Mouse (Mus musculus) left cerebral cortex, postnatal 10 days (tissue): ENCODE data around the gene Adam15. TPM values are rescaled to one million over a fixed set of nuclear protein-coding genes. Genes with fewer than 3 reads are reported as not detected.

ENCODE experiments used
- DNase-seq, 2 experiments: peaks; one replicate each; pipeline ENCODE4 v3.0.0; 2021 to 2022; ENCODE audit warnings: low spot score in 2 of 2, mixed read lengths in 1 of 2; ENCODE audit errors: extremely low spot score in 1 of 2
- intact Hi-C: fragments of 180-260 bp; cut with DNase I; formaldehyde crosslinking; loops from one replicate; pipeline ENCODE4 v1.15.1; 2025
- total RNA-seq, 2 experiments: library from RNA; stranded (reverse); gene quantifications; 2 replicates each; pipeline ENCODE4 v1.2.3; 2021

Gene Adam15
- total RNA-seq, 2 experiments from 2014 or later = 93.0 to 96.9 TPM

DNA sequence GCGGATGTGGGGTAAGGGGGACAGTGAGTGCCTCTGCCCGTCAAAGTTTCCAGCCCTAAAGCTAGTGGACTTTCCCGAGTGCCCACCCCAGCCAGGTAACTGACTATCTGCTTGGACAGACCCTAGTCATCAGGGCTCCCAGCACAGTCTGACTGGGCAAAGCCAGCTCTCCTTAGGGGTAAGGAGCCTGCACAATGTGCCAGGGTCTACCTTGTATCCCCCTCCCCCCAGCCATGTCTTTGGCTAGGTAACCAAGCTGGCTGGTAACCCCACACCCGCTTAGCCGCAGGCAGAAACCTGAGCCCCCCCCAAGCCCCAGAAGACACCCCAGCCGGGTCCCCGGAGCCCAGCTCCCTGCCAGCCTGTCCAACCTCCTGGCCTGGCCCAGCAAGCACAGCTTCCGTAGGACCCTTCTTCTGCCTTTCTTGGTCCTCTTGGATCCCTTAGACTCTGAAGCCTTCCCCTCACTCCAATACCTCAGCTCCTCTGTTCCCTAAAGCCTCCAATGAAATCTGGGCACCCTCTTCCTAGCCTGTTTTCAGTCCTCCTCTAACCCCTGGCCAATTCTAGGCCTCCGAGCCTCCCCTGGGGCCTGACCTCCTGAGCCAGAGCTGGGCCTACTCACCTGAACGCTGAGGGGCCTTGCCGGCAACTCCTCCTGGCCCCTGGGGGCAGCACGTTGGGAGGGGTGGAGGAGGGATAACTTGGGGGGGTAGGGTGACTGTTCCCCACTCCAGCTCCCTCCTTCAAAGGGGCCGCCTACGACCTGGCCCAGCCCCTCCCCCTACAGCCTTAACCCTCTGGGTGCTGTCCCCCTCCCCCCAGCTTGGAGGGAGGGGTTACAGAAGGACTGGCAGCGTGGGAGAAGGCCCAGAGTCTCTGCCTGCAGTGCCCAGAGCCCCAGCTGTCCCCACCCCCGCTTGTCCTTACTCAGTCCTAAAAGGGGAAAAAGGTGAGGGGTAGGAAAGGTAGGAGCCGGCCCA, 36.9 kb upstream of the Adam15 start:
- intact Hi-C loops = no loop called here
- no peak for DNase-seq

DNA sequence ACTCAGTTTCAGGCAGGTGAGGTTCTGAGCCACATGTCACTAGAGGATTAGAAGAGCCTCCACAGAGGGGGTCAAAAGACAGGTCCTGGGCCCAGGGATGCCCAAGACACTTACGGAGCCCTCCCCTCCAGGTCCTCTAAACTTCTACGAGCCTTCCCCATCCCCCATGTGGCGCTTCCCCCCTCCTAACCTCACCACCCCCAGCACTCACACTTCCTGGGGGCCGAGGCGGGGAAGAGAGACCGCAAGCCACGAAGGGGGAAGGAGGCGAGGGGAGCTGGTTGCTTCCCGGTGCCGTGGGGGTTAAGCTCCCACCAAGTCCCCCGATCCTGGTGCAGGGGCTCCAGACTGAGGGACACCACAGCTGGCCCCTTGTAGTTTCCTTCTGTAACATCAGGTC, 35.7 kb upstream of the Adam15 start:
- no peak for DNase-seq
- intact Hi-C loops = no loop called here

DNA sequence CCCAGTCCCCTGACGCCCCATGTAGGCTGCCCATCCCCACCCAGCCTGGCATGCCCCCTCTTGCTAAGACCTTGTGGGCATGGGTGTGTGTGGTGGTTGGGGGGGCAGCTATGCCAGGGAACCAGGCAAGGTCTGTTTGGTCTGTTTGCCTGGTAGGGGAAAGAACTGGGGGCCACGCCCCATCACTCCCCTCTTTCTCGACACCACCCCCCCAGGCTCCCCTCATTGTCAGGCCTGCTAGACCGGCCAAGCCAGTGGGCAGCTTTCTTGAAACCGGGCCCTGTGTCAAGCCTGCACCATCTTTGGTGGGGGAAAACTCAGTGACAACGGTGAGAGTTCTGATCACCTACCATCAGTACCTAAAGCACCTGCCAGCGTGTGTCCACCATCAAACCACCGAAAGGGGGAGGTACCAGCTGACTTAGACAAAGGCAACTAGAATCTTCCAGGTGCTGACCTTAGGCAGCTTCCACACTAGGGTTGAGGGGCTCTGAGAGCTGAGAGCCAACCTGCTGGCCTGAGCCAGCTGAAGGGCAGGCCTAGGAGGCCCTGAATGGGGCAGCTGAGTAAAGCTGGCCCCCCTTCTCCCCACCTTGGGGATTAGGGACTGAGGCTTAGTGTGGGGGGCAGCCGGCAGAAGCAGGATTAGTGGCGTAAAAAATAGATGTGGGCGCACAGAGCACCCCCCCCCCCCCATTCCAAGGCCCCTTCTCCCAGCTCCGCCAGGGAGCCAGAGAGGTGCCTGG, 34.7 kb upstream of the Adam15 start:
- no peak for DNase-seq

DNA sequence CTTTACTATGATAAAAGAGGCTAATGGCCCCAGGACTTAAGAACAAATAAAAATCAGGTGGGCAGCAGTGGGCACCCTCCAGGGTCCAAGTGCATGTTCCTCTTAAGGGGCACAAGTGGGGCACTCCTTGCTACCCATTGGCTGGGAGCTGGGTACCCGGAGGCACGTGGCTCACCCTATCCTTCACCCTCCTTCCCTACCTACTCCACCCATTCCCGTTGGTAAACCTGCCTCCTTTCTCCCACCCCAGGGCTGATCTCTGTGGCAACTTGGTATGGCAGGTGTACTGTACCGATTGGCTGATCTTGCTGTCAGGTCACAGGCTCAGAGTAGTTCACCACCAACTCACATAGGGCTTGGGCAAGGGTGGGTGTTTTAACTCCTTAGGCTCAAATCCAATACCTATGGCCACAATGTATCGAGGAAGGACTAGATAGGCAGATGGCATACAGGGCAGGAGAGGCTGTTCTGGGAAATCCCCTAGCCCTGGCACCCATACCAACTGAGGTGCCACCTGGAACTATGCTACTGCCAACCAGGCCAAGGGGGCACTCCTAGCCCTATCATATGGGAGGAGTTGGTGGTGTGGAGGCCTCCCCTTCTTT, 34.0 kb upstream of the Adam15 start:
- no peak for DNase-seq
- intact Hi-C loops = no loop called here

More for the DNA sequence above, 34.7 kb upstream of the Adam15 start:
- intact Hi-C loops = no loop called here

DNA sequence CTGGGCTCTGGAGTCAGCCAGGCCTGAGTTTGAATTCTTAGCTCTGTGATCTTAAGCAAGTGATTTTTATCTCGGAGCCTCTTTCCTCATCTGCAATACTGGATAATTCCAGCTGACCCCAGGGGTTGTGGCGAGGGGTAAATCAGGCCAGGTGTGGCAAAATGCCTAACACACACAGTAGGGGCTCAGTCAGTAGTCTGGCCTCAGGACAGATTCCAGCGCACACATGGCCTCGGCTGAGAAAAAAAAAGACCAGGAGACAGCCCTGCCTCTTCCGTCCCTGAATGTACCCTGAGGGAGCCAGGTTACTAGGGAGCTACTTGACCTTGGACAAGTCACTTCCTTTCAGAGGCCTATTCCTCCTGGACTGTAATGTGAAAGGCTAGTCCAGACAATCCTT, 33.2 kb upstream of the Adam15 start:
- DNase-seq = no peak
- intact Hi-C loops = no loop called here

DNA sequence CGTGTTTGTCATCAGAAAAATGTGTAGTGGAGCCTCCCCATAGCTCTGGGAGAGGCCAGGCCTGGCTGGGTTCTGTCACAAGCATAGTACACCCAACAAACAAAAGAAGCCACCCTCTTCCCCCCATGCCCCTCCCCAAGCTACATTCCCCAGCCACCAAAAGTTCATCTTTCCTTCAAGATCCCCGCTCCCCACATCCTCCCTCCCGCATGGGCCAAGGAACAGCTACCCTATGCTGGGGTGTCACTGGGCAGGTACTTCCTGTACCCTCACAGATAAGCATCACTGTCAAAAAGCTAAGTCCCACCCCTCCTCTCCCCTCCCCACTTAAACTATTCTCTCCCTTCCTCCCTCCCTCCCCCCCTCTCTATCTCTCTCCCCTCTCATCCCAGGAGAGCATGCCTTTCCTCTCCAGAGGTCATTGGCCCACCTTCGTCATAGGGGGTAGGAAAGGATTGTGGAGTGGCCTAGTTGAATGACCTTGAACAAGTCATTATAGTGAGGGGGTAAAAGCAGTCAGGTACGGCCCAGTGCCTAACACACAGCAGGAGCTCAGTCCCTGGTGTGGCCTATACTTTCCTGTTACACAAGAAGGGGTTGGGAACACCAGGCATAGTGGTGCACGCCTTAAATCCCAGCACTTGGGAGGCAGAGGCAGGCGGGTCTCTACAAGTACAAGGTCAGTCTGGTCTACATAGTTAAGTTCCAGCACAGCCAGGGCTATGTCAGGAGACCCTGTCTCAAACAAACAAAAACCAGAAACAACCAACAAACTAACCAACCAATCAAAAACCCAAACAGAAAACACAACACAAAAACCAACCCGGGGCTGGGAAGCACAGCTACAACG, 32.5 kb upstream of the Adam15 start:
- intact Hi-C loops = no loop called here
- no peak for DNase-seq

DNA sequence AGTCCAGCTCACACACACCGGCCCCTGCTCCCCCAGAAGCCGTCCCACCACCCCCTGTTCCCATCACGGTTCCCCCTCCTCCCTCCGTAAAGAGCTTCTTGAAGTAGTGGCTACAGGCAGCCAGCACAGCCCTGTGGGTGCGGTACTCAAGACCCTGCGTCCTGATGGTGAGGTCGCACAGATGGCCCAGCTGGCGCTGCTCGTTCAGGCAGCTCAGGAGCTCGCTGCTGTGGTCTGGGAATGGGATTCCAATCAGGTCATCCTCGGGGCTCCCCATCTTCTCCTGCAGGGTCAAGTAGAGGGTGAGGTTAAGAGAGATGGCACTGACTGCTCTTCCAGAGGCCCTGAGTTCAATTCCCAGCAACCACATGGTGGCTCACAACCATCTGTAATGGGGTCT, 31.4 kb upstream of the Adam15 start:
- no peak for DNase-seq
- intact Hi-C loops = no loop called here

DNA sequence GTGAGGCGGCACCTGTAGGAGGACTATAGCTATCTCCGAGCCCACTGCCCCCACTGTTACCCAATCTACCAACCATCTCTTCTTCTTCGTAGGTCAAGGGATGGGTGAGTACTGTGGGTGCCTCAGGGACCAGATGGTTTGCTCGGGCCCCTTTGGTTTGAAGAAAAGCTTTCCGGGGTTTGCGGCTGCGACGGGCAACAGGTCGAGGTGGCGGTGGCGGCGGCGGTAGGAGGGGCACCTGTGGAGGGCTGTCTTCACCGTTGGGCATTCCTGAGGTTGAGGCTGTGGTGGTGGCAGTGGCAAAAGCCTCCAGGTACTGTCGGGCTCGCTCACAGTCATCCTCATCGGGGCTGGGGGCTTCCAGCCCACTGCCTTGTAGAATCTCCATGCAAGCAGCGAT, 30.9 kb upstream of the Adam15 start:
- intact Hi-C loops = no loop called here
- no peak for DNase-seq

DNA sequence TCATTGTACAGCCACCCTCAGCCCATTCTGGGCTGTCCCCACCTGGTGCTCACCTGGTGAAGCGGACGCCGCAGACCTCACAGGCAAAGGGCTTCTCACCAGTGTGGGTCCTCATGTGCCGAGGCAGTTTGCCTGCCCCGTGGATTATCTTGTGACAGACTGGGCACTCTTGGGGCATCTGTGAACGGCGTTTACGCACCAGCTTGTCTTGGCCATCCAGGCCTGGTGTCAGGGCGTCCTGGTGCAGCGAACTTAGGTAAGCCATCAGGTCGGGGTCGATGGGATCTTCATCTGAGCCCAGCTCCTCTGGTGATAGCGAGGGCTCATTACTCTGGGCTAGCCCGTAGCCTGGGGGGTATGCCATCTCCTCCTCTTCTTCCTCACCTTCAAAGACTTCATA, 30.5 kb upstream of the Adam15 start:
- intact Hi-C loops = no loop called here
- DNase-seq = no peak

DNA sequence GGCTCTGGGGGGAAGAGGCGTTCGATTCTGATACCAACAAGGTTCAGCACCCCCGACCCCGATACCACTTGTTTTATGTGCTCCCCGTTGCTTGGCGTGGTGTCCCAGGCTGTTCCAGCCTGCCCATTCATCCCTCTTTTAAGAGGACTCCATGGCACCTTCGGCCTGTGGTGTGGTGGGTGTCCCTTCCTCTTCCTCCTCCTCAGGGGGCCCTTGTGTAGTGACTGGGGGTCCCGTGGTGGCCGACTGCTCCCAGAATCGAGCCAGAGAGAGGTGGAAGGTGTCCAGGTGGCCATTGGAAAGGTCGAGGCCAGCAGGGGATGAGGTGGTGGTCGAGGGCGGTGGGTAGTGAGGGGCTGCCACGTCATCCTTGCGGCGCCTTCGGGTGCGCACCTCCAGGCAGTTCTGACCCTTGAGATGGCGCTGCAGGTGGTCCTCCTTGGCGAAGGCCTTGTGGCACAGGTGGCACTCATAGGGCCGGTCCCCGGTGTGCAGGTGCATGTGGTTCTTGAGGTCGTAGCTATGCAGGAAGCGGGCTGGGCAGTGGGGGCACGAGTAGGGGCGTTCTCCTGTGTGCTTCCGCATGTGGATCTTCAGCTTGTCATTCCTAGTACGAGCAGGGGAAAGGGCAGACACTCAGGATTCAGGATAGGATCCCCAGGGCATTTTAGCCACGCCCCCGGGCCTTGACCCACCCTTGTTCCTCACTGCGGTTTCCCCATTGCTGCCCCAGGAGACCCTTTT, 29.8 kb upstream of the Adam15 start:
- intact Hi-C loops = no loop called here
- peak in 1 of 2 experiments; percentile 41 for DNase-seq

DNA sequence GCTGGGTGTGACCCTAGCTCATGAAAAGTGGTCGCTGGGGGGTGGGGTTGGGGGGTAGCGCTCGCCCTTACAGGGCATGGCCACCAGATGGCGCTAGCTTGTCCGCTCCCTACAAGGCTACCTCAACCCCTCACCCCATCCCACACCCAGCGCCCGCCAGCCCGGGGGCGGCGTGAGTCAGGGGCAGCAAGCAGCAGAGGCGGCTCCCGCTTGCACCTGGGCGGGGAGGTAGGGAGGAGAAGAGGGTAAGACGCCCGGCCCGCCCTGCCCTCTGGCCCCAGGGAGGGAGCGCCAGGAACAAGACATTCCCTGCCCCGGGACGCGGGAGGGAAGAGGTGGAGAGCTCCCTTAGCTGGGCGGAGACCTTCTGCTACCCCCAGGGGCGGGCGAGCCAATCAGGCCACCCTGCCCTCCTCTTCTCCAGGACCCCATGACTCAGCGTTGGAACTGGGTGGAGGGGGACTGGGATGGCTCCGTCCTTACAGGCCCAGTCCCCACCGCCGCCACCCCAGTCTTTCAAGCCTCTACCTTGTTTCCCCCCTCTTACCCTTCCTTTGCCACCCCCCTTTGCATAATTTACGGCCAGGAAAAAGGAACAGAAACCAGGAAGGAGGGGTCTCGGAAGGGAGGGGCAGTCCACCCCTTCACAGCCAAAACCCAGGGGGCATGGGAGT, 28.7 kb upstream of the Adam15 start:
- peak in 1 of 2 experiments; percentile 88 for DNase-seq
- intact Hi-C loops = no loop called here

DNA sequence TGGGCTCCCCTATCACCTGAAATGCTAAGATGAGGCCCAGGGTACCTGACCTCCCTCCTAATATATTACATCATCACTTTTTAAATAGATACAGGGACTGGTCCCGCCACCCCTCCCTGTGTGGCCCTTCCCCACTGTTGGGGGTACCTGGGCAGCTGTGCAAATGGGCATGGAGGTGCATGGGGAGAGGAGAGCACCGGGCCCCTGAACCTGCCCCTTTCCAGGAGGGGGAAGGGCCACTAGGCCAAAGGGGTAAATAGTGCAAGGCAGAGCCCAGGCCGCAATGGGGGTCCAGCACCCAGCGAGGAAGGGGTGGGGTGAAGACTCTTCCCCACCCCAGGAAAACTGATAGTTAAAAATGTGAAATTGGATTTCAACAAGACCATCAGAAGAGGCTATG, 28.0 kb upstream of the Adam15 start:
- intact Hi-C loops = no loop called here
- DNase-seq = no peak

DNA sequence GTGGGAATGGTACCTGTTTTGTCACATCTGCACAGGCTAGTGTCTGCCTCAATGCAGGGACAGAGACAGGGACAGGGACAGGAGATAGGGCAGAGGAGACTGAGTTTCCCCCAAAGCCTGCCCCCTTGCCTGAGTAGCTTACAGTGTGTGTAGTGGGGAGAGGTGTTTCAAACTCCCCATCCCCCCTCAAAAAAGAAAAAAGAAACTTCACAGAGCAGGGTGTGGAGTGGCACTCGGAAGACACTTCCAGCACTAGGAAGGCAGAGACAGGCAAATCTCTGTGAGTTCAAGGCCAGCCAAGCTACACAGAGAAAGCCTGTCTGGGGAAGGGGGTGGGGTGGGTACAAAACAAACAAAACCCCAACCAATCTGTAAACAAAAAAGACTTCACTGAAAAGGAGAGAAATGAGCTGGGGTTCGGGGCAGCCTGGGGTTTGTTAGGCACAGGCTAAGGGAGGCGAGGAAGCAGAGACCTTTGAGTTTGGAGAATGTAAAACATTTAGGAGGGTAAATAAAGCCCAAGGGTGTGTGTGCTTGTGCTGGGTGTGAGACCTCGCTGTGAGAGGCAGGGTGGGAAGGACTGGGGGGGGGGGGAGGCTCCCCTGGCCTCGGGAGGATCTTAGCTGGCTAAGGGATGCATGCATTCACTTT, 23.9 kb upstream of the Adam15 start:
- DNase-seq = no peak
- intact Hi-C loops = no loop called here

DNA sequence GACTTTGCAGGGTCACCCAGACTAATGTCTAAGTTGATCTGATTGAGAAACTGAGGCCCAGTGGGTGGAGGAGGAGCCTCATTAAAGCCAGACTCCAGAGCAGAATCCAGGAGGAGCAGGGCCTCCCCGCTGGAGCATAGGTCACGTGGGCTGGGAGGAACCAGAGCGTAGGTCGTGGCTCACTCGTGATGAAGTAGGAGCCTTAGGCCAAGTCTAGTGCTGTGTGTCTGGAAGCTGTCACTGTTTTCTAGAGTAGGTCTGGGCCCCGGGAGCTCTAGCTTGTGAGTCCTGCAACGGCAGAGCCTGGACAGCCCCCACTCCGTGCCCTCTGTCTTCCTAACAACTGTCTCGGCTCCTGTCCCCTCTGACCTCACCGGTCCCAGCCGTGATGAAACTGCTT, 17.5 kb upstream of the Adam15 start:
- intact Hi-C loops = no loop called here
- no peak for DNase-seq

DNA sequence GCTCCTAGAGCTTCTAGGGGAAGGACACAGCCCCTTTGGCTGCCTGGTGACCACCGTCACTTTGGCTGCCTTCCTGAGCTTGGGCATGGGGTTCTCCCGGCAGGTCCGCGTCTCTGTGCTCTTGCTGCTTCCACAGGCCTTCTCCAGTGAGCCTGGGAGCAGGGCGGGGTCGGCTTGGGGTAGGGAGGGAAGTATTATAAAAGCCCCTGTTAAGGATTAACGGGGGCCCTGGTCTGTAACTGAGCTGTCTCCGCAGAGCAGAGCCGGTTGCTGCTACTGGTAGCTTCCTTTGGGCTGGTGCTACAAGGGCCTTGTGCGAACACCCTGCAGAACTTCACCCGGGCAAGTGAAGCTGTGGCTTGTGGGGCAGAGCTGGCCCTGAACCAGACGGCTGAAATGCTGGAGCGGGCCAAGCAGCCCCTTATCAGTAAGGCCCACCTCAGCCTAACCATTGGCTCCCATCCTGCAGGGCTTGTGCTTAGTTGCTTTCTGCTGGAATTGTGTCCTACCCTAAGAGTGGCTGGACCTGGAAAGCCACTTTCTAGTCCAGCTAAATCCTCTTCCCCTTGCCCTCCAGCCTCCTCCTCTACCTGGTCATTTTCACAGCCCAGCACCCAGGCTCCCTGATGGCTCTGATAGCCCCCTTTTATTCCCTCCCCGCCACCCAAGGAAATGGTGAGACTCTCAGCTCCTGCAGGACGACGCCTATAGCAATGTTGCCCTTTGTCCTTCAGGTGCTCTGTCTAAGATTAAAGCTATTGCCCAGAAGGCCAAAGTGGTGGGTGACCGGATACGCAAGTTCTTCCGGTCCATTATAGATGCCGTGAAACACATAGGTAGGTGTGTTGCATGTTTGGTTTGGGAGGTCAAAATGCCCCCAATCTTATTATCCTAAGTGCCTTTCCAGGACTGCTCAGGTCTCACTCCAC, 16.0 kb upstream of the Adam15 start:
- no peak for DNase-seq
- intact Hi-C loops = no loop called here

DNA sequence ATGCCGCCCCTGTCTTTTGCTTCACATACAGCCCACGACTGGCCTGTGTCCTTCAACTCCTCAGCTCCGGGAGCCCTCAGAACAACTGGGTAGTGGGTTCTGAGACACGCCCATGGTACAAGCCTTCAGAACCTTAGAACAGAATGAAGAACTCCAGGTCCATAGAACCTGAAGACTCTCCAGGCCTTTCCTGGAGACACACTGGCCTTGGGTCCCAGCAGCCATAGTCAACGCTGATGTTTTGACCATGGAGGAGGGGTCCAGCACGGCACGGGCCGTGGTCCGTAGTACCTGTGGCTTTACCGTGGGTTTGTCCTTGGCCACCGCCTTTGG, 15.3 kb upstream of the Adam15 start, which contains the start of gene Dcst1:
Gene Dcst1 (minus strand): TSS at position 101 of the 333 bp plus-strand sequence.
- DNase-seq = no peak
- intact Hi-C loops = no loop called here
